Mouse (Mus musculus) spleen, embryonic (tissue): ENCODE data around the gene Kif3b.

Experiments
- CTCF ChIA-PET: fragments of 350-600 bp; sonication (Branson Sonifier 250); formaldehyde crosslinking; loops from one replicate; lab custom pipeline; 2022; lab: Charles Lee

Gene Kif3b

GRCm38 (mm10) chr2:153345454-153346220, 54.4 kb downstream of the Kif3b start, which contains the start of gene Asxl1:
Gene Asxl1, plus strand, starts transcription at chr2:153345829.
- CTCF ChIA-PET: interaction anchor here (1.0 kb wide), 1 partner anchor 121 kb away, joined by 6 read pairs; the partner anchor contains the start of gene Tspyl3

GRCm38 (mm10) chr2:153346221-153347182, 55.3 kb downstream of the Kif3b start:
- CTCF ChIA-PET: no interaction called here

GRCm38 (mm10) chr2:153347183-153347781, 56.1 kb downstream of the Kif3b start:
- CTCF ChIA-PET: no interaction called here

GRCm38 (mm10) chr2:153348100-153348831, 57.1 kb downstream of the Kif3b start:
- CTCF ChIA-PET: interaction anchor here (0.5 kb wide), 1 partner anchor 1794 kb away, joined by 6 read pairs; no protein-coding TSS in a partner anchor

GRCm38 (mm10) chr2:153350552-153351181, 59.5 kb downstream of the Kif3b start:
- CTCF ChIA-PET: interaction anchor here (0.6 to 1.1 kb wide), 2 partner anchors 30 to 594 kb away, joined by 3 to 5 read pairs; no protein-coding TSS in a partner anchor

- CTCF ChIA-PET: interaction anchor here (0.7 kb wide), 1 partner anchor 12 kb away, joined by 8 read pairs; no protein-coding TSS in a partner anchor
Measured at GRCm38 (mm10) chr2:153354648-153355047, 63.4 kb downstream of the Kif3b start.

GRCm38 (mm10) chr2:153356784-153357183, 65.6 kb downstream of the Kif3b start:
- CTCF ChIA-PET: no interaction called here

GRCm38 (mm10) chr2:153361101-153361710, 70.0 kb downstream of the Kif3b start:
- CTCF ChIA-PET: no interaction called here

GRCm38 (mm10) chr2:153364531-153364930, 73.3 kb downstream of the Kif3b start:
- CTCF ChIA-PET: interaction anchor here (0.8 kb wide), 1 partner anchor 847 kb away, joined by 3 read pairs; no protein-coding TSS in a partner anchor

- CTCF ChIA-PET: interaction anchor here (0.5 kb wide), 1 partner anchor 103 kb away, joined by 3 read pairs; no protein-coding TSS in a partner anchor
Measured at GRCm38 (mm10) chr2:153370871-153371270, 79.7 kb downstream of the Kif3b start.

GRCm38 (mm10) chr2:153375380-153375779, 84.2 kb downstream of the Kif3b start:
- CTCF ChIA-PET: interaction anchor here (0.7 kb wide), 1 partner anchor 9 kb away, joined by 3 read pairs; no protein-coding TSS in a partner anchor

- CTCF ChIA-PET: interaction anchor here (1.0 kb wide), 1 partner anchor 29 kb away, joined by 3 read pairs; no protein-coding TSS in a partner anchor
Measured at GRCm38 (mm10) chr2:153380479-153380878, 89.3 kb downstream of the Kif3b start.
